Mouse (Mus musculus) MEL (cell line): ENCODE measurements around the gene Nelfb.

ENCODE experiments used
- ELF1 ChIP-seq: IDR thresholded peaks from 2 replicates; pipeline ENCODE4 v1.6.1; 2014; ENCODE audit warnings: low read depth, mild to moderate bottlenecking, inconsistent platforms, low read length, improper control_type of control experiment, moderate library complexity
- NRF1 ChIP-seq: IDR thresholded peaks from 2 replicates; pipeline ENCODE4 v1.6.1; 2014; ENCODE audit warnings: low read depth, mild to moderate bottlenecking, inconsistent platforms, low read length, improper control_type of control experiment, moderate library complexity; ENCODE audit not compliant: poor library complexity, insufficient read depth, severe bottlenecking
- POLR2A ChIP-seq, 2 experiments: IDR thresholded peaks; 2 replicates each; pipeline ENCODE4 v1.6.1; 2011 to 2012; ENCODE audit warnings: low read length in 2 of 2, mild to moderate bottlenecking in 2 of 2, control low read depth in 1 of 2, improper control_type of control experiment in 1 of 2, low read depth in 1 of 2, moderate library complexity in 1 of 2; ENCODE audit not compliant: control insufficient read depth in 1 of 2, insufficient read depth in 1 of 2, poor library complexity in 1 of 2
- POLR2AphosphoS5 ChIP-seq: IDR thresholded peaks from 2 replicates; pipeline ENCODE4 v1.6.1; 2012; ENCODE audit warnings: low read depth, borderline replicate concordance, mild to moderate bottlenecking, inconsistent platforms, low read length, moderate library complexity, mixed read lengths
- TCF12 ChIP-seq: IDR thresholded peaks from 2 replicates; pipeline ENCODE4 v1.6.1; 2014; ENCODE audit warnings: low read depth, mild to moderate bottlenecking, inconsistent platforms, low read length, improper control_type of control experiment, moderate library complexity
- UBTF ChIP-seq: IDR thresholded peaks from 2 replicates; pipeline ENCODE4 v1.6.1; 2012; ENCODE audit warnings: low read depth, mild to moderate bottlenecking, inconsistent platforms, low read length, improper control_type of control experiment, moderate library complexity, borderline replicate concordance; ENCODE audit not compliant: insufficient read depth

GRCm38 (mm10) chr2:25180973-25181890, 30.1 kb downstream of the Nelfb start:
- peak in 1 of 2 experiments; percentile 17; a peak in 1 of 4 replicates for TF ChIP-seq POLR2A (IDR thresholded peaks at IDR 0.05; ENCODE audit: control insufficient read depth in 1 of 2, insufficient read depth in 1 of 2, low read depth in 1 of 2, low read length in 2 of 2, poor library complexity in 1 of 2)
- TF ChIP-seq NRF1, result 0 out of 2 replicates have a peak, but pooled peaks have one; percentile 15
- peak; percentile 13; the same call in 1 of the 2 replicates for TF ChIP-seq ELF1
- no peak for TF ChIP-seq POLR2AphosphoS5
- peak; percentile 47; the same call in 1 of the 2 replicates for TF ChIP-seq UBTF
- TF ChIP-seq TCF12, result no peak; the same call in 1 of the 2 replicates
